Mouse (Mus musculus): ENCODE measurements around the gene Tmc8. TPM values are rescaled to one million over a fixed set of nuclear protein-coding genes. Genes with fewer than 3 reads are reported as not detected.

Tmc8 gene
- polyA plus RNA-seq, 1 experiment from 2014 or later, result 4.0 TPM

DNA sequence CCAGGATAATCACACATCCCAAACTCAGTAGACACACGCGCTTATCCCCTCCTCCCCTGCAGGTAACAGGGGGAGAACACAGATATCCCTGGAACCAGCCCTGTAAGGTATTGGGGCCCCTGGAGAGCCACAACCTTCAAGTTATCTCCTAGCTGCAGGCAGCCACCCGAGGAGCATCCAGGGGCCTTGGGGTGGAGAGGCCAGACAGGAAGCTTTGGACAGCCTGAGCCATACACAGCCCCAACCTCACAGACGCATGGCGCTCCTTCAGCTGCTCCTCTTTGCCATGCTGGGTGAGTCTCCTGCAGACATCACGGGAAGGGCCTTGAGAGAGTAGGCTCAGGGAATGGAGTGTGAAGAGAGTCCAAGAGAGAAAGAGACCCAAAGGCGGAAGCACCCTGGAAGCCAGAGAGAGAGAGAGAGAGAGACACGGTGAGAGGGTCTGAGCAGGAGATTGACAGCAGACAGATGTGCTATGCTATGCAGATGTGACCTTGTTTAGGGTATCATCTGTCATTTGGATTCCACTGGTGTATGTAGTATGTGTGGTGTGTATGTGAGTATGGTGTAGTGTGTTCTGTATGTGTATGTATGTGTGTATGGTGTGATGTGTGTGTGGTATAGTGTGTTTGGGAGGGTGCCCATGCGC lies 15.8 kb downstream of the Tmc8 start, which contains the start of gene 6030468B19Rik:
Gene 6030468B19Rik, plus strand, starts transcription at position 150 of the 649 bp plus-strand sequence.
- peak within 1 kb of the TSS; percentile 30 for H3K4me2 ChIP-seq
- H3K36me3 ChIP-seq, result no peaks in the 10 kb centered on the region
- H3K4me1 ChIP-seq (replicated peaks), result peaks cover 23% of the 10 kb centered on the region
- H3K9ac ChIP-seq, result peak within 1 kb of the TSS; percentile 28; the same call in 1 of the 2 replicates
- H3K27ac ChIP-seq (ENCODE audit: poor library complexity, severe bottlenecking), result no peak within 1 kb of the TSS
- H3K4me3 ChIP-seq, result peak within 1 kb of the TSS; percentile 4; the same call in 1 of the 2 replicates
- 33% methylated on average over 9 of the region's 9 CpGs for WGBS
- no peaks in the 10 kb centered on the region for H3K9me3 ChIP-seq (replicated peaks)
- H3K27me3 ChIP-seq (replicated peaks), result peaks cover 9% of the 10 kb centered on the region; the same call in 1 of the 2 replicates
- ATAC-seq (ENCODE audit: insufficient number of reproducible peaks, low FRiP score), result peak; percentile 70

DNA sequence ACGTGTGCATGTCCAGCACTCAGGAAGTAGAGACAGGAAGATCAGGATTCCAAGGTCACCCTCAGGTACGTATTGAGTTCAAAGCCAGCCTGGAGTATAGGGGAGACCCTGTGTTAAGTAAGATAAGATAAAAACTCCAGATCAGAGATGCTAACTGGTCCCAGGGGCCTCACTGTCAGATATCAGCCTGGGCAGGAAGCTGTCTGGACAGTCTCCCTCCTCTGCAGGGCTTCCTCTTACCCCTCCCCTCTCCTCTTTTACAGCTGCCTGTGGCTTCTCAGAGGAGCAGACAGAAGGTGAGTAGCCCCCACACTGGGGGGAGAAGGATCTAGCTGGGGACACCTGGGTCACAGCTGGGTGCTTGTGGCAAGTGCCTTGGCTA lies 16.3 kb downstream of the Tmc8 start:
- H3K4me2 ChIP-seq, result peak overlapping the region; percentile 30
- ATAC-seq (ENCODE audit: insufficient number of reproducible peaks, low FRiP score), result peak; percentile 52; the same call in 1 of the 2 replicates
- H3K9me3 ChIP-seq (replicated peaks), result no peaks in the 10 kb centered on the region
- peaks cover 22% of the 10 kb centered on the region for H3K4me1 ChIP-seq (replicated peaks)
- H3K9ac ChIP-seq, result peak overlapping the region; percentile 28; the same call in 1 of the 2 replicates
- peaks cover 12% of the 10 kb centered on the region for H3K27me3 ChIP-seq (replicated peaks)
- H3K4me3 ChIP-seq, result peak overlapping the region; percentile 4; the same call in 1 of the 2 replicates
- WGBS, result 13% methylated on average over 2 of the region's 2 CpGs
- H3K36me3 ChIP-seq, result no peaks in the 10 kb centered on the region
- H3K27ac ChIP-seq (ENCODE audit: poor library complexity, severe bottlenecking), result no peak overlapping the region

DNA sequence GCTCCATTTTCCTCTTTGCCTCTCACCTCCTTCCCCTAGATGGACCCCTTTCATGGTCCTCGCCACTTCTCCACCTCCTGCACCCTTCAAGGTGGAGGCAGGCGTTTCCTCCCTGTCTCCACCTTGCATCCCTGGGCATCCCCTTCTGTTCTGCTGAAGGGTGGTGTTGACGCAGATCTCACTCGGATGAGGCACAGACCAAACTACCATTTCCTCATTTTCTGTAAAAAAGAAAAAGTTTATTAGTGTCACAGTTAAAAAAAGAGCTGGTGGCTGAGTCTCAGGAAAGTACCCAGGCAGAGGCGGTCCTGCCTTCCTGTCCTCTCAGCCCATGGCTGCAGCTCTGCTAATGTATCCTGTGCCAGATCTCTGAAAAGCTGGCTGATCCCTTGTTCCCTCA lies 17.3 kb downstream of the Tmc8 start:
- peak overlapping the region; percentile 20; the same call in 1 of the 2 replicates for H3K4me2 ChIP-seq
- no peaks in the 10 kb centered on the region for H3K9me3 ChIP-seq (replicated peaks)
- 62% methylated on average over 5 of the region's 5 CpGs for WGBS
- no peak overlapping the region for H3K27ac ChIP-seq (ENCODE audit: poor library complexity, severe bottlenecking)
- peaks cover 22% of the 10 kb centered on the region for H3K4me1 ChIP-seq (replicated peaks)
- H3K36me3 ChIP-seq, result no peaks in the 10 kb centered on the region
- no peak overlapping the region for H3K4me3 ChIP-seq
- H3K9ac ChIP-seq, result no peak overlapping the region
- no peak for ATAC-seq (ENCODE audit: insufficient number of reproducible peaks, low FRiP score)
- H3K27me3 ChIP-seq (replicated peaks), result peaks cover 11% of the 10 kb centered on the region

DNA sequence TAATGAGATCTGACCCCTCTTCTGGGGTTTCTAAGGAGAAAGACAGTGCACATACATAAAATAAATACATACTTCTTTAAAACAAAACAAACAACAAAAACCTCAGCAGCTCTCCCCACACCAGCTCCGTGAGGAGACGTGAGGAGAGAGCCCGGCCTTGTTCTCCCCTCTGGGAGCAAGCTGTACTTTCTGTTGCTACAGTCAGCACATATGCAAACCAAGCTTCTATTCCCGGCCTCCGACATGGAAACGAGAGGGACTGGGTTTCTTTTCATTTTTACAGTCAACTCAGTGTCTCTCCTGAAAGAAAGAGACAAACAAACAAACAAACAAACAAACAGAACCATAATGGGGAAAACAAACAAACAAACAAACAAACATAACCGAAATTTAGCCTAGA lies 18.2 kb downstream of the Tmc8 start:
- ATAC-seq (ENCODE audit: insufficient number of reproducible peaks, low FRiP score), result no peak
- no peaks in the 10 kb centered on the region for H3K9me3 ChIP-seq (replicated peaks)
- WGBS, result 87% methylated on average over 7 of the region's 7 CpGs
- no peak overlapping the region for H3K27ac ChIP-seq (ENCODE audit: poor library complexity, severe bottlenecking)
- no peak overlapping the region for H3K4me3 ChIP-seq
- peaks cover 11% of the 10 kb centered on the region for H3K27me3 ChIP-seq (replicated peaks)
- no peak overlapping the region for H3K9ac ChIP-seq
- H3K36me3 ChIP-seq, result no peaks in the 10 kb centered on the region
- H3K4me2 ChIP-seq, result no peak overlapping the region
- peaks cover 22% of the 10 kb centered on the region for H3K4me1 ChIP-seq (replicated peaks)

DNA sequence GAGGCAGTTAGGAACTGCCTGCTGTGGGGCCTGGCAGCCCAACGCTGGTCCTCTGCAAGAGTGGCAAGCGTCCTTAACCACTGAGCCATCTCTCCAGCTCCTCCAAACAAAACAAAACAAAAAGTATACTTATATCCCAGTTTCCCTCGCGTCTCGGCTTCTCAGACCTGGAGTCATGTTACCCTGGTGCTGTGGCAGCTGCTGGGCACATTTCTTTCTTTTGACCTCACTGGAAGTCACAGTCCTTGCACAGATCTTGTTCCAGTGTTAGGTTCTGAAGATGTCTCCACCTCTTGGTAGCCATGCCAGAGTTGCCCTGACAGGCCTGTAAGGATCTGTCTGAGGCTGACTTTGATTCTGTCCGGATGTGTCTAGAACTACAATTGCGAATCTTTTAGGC lies 19.8 kb downstream of the Tmc8 start:
- no peak overlapping the region for H3K4me3 ChIP-seq
- no peak overlapping the region for H3K4me2 ChIP-seq
- no peak overlapping the region for H3K9ac ChIP-seq
- peaks cover 9% of the 10 kb centered on the region for H3K27me3 ChIP-seq (replicated peaks)
- no peak overlapping the region for H3K27ac ChIP-seq (ENCODE audit: poor library complexity, severe bottlenecking)
- H3K36me3 ChIP-seq, result no peaks in the 10 kb centered on the region
- ATAC-seq (ENCODE audit: insufficient number of reproducible peaks, low FRiP score), result no peak
- H3K4me1 ChIP-seq (replicated peaks), result peaks cover 22% of the 10 kb centered on the region
- WGBS, result 72% methylated on average over 7 of the region's 7 CpGs
- H3K9me3 ChIP-seq (replicated peaks), result no peaks in the 10 kb centered on the region

DNA sequence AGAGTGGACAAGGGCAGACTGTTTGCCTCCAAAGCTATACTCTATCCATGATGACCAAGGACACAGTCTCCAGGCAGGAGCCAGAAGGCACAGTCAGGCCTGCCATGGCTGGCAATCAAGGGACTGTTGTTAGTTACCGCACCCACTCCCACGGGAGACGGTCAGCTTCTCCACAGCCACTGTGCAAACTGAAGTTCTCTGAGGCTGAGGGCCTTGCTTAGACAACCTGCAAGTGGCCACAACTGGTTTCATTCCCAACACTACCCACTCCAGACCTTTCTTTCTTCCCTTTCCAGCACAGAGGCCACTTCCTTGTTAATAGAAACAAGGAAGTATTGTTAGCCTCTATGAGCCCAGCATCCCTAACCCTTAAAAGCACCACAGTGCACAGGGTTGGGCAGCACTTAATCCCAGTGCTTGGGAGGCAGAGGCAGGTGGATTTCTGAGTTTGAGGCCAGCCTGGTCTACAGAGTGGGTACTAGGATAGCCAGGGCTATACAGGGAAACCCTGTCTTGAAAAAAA lies 21.4 kb downstream of the Tmc8 start:
- no peak overlapping the region for H3K27ac ChIP-seq (ENCODE audit: poor library complexity, severe bottlenecking)
- WGBS, result 94% methylated on average over 3 of the region's 3 CpGs
- ATAC-seq (ENCODE audit: insufficient number of reproducible peaks, low FRiP score), result no peak

DNA sequence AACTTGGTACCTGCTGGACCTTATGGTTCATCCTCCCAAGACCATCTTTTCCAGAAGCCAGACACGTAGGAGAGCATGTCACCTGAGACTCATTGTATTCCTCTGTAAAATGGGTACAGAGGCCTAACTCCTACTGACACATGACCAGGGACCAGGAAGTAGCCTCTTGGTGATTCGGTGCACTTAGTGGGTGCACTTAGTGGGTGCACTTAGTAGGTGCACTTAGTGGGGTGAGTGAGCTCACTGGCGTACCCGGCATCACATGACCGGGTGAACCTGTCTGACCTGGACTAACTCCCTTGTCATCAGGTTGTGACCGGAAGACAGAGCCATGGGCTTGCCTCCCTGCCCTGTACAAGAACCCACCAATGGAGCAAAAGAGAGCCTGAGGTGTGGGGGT lies 24.9 kb downstream of the Tmc8 start:
- Histone ChIP-seq H3K9ac (no peak overlapping the region), H3K4me3 (no peak overlapping the region), H3K9me3 (replicated peaks) (no peaks in the 10 kb centered on the region), H3K4me2 (no peak overlapping the region), H3K27me3 (replicated peaks) (peaks cover 9% of the 10 kb centered on the region), H3K27ac (ENCODE audit: poor library complexity, severe bottlenecking) (no peak overlapping the region), H3K4me1 (replicated peaks) (peaks cover 20% of the 10 kb centered on the region), H3K36me3 (peaks cover under 1% of the 10 kb centered on the region; the same call in 1 of the 2 replicates)
- ATAC-seq (ENCODE audit: insufficient number of reproducible peaks, low FRiP score), result no peak
- 95% methylated on average over 6 of the region's 6 CpGs for WGBS

More for the DNA sequence above, 21.4 kb downstream of the Tmc8 start:
- Histone ChIP-seq H3K9ac (no peak overlapping the region), H3K27me3 (replicated peaks) (peaks cover 9% of the 10 kb centered on the region), H3K36me3 (no peaks in the 10 kb centered on the region), H3K4me3 (no peak overlapping the region), H3K9me3 (replicated peaks) (no peaks in the 10 kb centered on the region), H3K4me1 (replicated peaks) (peaks cover 13% of the 10 kb centered on the region), H3K4me2 (no peak overlapping the region)

DNA sequence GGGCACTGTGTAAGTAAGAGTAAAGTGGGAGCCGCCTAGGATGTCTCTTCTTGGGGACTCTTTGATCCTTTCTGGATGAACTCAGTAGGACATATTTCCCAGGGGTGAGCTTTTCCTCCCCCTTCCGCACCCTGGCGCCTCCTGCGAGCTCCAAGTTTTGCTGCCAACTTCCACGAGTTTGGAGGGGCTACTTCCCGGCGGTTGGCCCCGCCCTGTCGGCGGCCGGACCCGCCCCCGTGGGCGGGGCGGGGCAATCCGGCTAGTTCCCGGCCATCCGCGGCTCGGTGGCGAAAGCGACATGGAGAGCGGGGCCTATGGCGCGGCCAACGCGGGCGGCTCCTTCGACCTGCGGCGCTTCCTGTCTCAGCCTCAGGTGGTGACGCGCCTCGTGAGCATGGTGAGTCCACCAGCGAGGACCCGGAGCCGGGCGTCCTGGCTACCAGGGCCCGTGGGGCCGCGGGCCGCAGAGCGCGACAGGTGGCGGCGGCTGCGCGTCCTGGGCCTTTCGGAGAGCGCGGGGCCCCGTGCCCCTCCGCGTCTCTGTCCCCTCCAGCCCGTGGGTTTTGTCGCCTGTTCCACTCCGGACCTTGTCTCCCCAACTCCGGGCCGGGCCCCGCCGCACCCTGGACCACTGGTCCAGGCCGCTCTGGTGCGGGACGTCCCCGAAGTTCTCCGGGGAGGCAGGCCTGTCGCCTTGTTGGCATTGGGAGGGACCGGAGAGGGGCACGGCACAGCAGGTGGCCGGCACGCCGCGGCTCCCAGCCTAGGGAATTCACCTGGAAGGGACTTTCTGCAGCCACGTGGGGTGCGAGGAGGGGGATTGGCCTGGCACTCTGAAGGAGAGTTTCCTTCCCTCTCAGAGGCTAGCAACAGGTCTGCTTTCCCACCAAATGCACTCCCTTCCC lies 27.8 kb downstream of the Tmc8 start, which contains the start of the genes Gm20708 and Syngr2:
Gene Gm20708, plus strand, starts transcription at position 262 of the 905 bp plus-strand sequence.
Gene Syngr2, plus strand, starts transcription at position 262 of the 905 bp plus-strand sequence.
- Histone ChIP-seq H3K4me2 (peak within 1 kb of the TSS; percentile 95), H3K9ac (peak within 1 kb of the TSS; percentile 77), H3K4me3 (peak within 1 kb of the TSS; percentile 67), H3K27me3 (replicated peaks) (peaks cover 3% of the 10 kb centered on the region; the same call in 1 of the 2 replicates), H3K4me1 (replicated peaks) (peaks cover 28% of the 10 kb centered on the region), H3K9me3 (replicated peaks) (no peaks in the 10 kb centered on the region), H3K27ac (ENCODE audit: poor library complexity, severe bottlenecking) (peak within 1 kb of the TSS; percentile 24), H3K36me3 (peaks cover 29% of the 10 kb centered on the region)
- ATAC-seq (ENCODE audit: insufficient number of reproducible peaks, low FRiP score), result peak; percentile 82
- WGBS, result under 1% methylated on average over 73 of the region's 75 CpGs

DNA sequence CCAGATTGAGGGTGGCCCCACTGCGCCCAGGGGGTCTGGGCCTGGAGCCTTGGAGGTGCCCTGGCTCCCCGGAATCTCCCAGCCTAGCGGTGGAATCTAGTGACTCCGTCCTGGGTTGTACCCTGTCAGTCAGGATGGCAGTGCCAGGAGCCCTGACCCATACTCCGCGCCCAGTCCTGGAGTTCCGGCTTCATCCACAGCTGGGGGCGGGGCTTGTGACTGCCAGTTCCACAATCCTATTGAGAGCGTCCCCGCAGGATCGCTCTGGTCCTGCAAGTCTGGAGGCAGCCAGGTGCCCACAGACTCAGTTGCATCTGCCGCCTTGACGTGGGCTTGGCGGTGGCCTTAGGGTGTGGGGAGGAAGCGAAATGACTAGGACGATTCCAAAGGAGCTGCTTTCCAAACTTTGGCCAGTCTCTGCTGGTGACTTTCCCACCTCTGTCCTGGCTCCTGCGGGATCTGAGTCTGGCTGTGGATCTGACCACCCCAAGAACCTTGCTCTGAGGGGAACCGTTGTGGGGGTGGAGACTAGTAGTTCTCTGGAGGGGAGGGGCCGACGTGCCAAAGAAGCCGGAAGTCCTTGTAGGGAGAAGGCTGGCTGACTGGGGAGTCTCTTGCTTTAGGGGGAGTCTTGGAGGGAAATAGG lies 28.6 kb downstream of the Tmc8 start:
- under 1% methylated on average over 21 of the region's 21 CpGs for WGBS
- H3K4me3 ChIP-seq, result peak overlapping the region; percentile 67
- peak; percentile 83 for ATAC-seq (ENCODE audit: insufficient number of reproducible peaks, low FRiP score)

DNA sequence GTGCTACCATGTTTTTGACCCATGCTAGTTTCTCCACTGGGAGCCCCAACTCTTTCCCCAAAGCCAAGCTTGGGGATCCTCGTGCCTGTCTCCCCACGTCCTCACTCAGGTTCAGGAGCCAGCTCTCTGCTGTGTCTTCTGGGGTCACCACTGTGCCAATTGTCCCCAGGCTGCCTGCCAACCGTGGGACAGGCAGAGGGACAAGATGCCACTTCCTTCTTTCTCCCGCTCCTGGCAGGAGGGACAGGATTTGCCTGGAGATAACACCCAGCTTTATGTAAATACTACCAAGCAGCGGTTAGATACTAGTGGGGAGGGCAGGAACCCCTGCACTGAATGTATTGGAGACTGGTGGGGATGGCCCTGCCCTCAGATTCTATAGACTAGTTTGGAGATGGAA lies 32.0 kb downstream of the Tmc8 start:
- Histone ChIP-seq H3K27me3 (replicated peaks) (no peaks in the 10 kb centered on the region), H3K36me3 (peaks cover 71% of the 10 kb centered on the region), H3K27ac (ENCODE audit: poor library complexity, severe bottlenecking) (no peak overlapping the region), H3K4me3 (no peak overlapping the region), H3K4me2 (no peak overlapping the region), H3K4me1 (replicated peaks) (peaks cover 40% of the 10 kb centered on the region), H3K9me3 (replicated peaks) (no peaks in the 10 kb centered on the region), H3K9ac (no peak overlapping the region)
- no peak for ATAC-seq (ENCODE audit: insufficient number of reproducible peaks, low FRiP score)
- 62% methylated on average over 5 of the region's 5 CpGs for WGBS

More for the DNA sequence above, 28.6 kb downstream of the Tmc8 start:
- peak overlapping the region; percentile 24 for H3K27ac ChIP-seq (ENCODE audit: poor library complexity, severe bottlenecking)
- peak overlapping the region; percentile 95 for H3K4me2 ChIP-seq
- no peaks in the 10 kb centered on the region for H3K9me3 ChIP-seq (replicated peaks)
- H3K4me1 ChIP-seq (replicated peaks), result peaks cover 34% of the 10 kb centered on the region
- peaks cover 3% of the 10 kb centered on the region; the same call in 1 of the 2 replicates for H3K27me3 ChIP-seq (replicated peaks)
- H3K9ac ChIP-seq, result peak overlapping the region; percentile 77
- peaks cover 38% of the 10 kb centered on the region for H3K36me3 ChIP-seq
